Mouse (Mus musculus) liver, adult 2 months (tissue): ENCODE results near the gene Sowahb. TPM values are rescaled to one million over a fixed set of nuclear protein-coding genes. Genes with fewer than 3 reads are reported as not detected.
"Not testable (repeated sequence)": the region's sequence is repeated elsewhere in the genome, so short reads cannot be mapped to it uniquely, and the experiment has no call there.

Source experiments
- DNase-seq: peaks from one replicate; pipeline ENCODE4 v3.0.0-alpha.2; 2011; ENCODE audit warnings: low read depth, low spot score; ENCODE audit errors: extremely low read depth
- H3K27ac ChIP-seq: fragments of 200-500 bp; replicated peaks from 2 replicates; pipeline ENCODE4 v1.5.1; 2012; ENCODE audit warnings: low read depth, mild to moderate bottlenecking, control low read depth, inconsistent platforms, low read length; ENCODE audit not compliant: insufficient read depth
- H3K27me3 ChIP-seq: fragments of 200-500 bp; 2 replicates; pipeline ENCODE4 v1.6.1; 2012; ENCODE audit warnings: mild to moderate bottlenecking, moderate library complexity, low read length, inconsistent platforms; ENCODE audit not compliant: control insufficient read depth, insufficient read depth
- H3K36me3 ChIP-seq: fragments of 200-500 bp; 2 replicates; pipeline ENCODE4 v1.6.1; 2012; ENCODE audit warnings: low read length, inconsistent platforms; ENCODE audit not compliant: control insufficient read depth, insufficient read depth
- H3K4me1 ChIP-seq: fragments of 200-500 bp; 2 replicates; pipeline ENCODE4 v1.6.1; 2011; ENCODE audit warnings: low read length; ENCODE audit not compliant: control insufficient read depth, insufficient read depth
- H3K4me3 ChIP-seq: fragments of 200-500 bp; 2 replicates; pipeline ENCODE4 v1.5.1; 2011; ENCODE audit warnings: low read depth, mild to moderate bottlenecking, control low read depth, low read length, moderate library complexity; ENCODE audit not compliant: insufficient read depth
- H3K79me2 ChIP-seq: fragments of 200-500 bp; 2 replicates; pipeline ENCODE4 v1.6.1; 2012; ENCODE audit warnings: inconsistent platforms, mild to moderate bottlenecking, low read length, moderate library complexity; ENCODE audit not compliant: control insufficient read depth, insufficient read depth
- H3K9ac ChIP-seq: fragments of 200-500 bp; 2 replicates; pipeline ENCODE4 v1.6.1; 2012; ENCODE audit warnings: low read depth, mild to moderate bottlenecking, control low read depth, inconsistent platforms, low read length
- CTCF ChIP-seq: fragments of 200-500 bp; IDR thresholded peaks from 2 replicates; pipeline ENCODE4 v1.5.1; 2011; ENCODE audit warnings: low read depth, low read length, control low read depth
- POLR2A ChIP-seq: fragments of 200-500 bp; IDR thresholded peaks from 2 replicates; pipeline ENCODE4 v1.6.1; 2011; ENCODE audit warnings: low read length, control low read depth; ENCODE audit not compliant: insufficient read depth; ENCODE audit errors: extremely low read depth
- WGBS: fragments of 180-500 bp; shearing (Covaris S2); methylation state at CpG from one replicate; pipeline ENCODE4 v1.1.7; 2018; 5-methylcytosine and 5-hydroxymethylcytosine counted together
- polyA plus RNA-seq: library from polyadenylated mRNA; depleted of rRNA; stranded (reverse); fragments of >200 nt; gene quantifications from 2 replicates; pipeline ENCODE4 v1.2.3, GENCODE M21; 2012
- total RNA-seq: library from RNA; depleted of rRNA; stranded (reverse); fragments of >200 nt; gene quantifications from 2 replicates; pipeline ENCODE4 v1.2.3, GENCODE M21; 2014

Sowahb gene
- total and polyA plus RNA-seq, 2 experiments, result 1.2 to 3.4 TPM

GRCm38 (mm10) chr5:93020024-93020666, 24.7 kb downstream of the Sowahb start:
- H3K9ac ChIP-seq, result no peak overlapping the region
- no peaks in the 10 kb centered on the region for H3K36me3 ChIP-seq
- H3K4me3 ChIP-seq, result no peak overlapping the region
- H3K27ac ChIP-seq, result no peak overlapping the region
- no peaks in the 10 kb centered on the region for H3K79me2 ChIP-seq
- H3K4me1 ChIP-seq, result peaks cover 8% of the 10 kb centered on the region
- WGBS, result 51% methylated on average over 6 of the region's 6 CpGs
- TF ChIP-seq POLR2A (no peak), CTCF (no peak)
- H3K27me3 ChIP-seq, result no peaks in the 10 kb centered on the region
- no peak for DNase-seq

GRCm38 (mm10) chr5:93019207-93019606, 25.6 kb downstream of the Sowahb start:
- H3K27me3 ChIP-seq, DNase-seq, H3K27ac ChIP-seq, H3K4me3 ChIP-seq, H3K9ac ChIP-seq, H3K4me1 ChIP-seq, H3K36me3 ChIP-seq, H3K79me2 ChIP-seq: not testable (repeated sequence)
- WGBS, result 93% methylated on average over 10 of the region's 10 CpGs

- no peaks in the 10 kb centered on the region for H3K36me3 ChIP-seq
- WGBS, result 56% methylated on average over 3 of the region's 3 CpGs
- no peak for DNase-seq
- no peak overlapping the region for H3K4me3 ChIP-seq
- no peaks in the 10 kb centered on the region for H3K27me3 ChIP-seq
- H3K9ac ChIP-seq, result no peak overlapping the region
- H3K4me1 ChIP-seq, result no peaks in the 10 kb centered on the region; the same call in 1 of the 2 replicates
- no peak overlapping the region for H3K27ac ChIP-seq
- TF ChIP-seq POLR2A (no peak), CTCF (no peak)
- H3K79me2 ChIP-seq, result no peaks in the 10 kb centered on the region
Observed at GRCm38 (mm10) chr5:93017678-93018077, 27.1 kb downstream of the Sowahb start.

- Histone ChIP-seq H3K79me2 (no peaks in the 10 kb centered on the region; the same call in 1 of the 2 replicates), H3K4me3 (no peak overlapping the region), H3K36me3 (no peaks in the 10 kb centered on the region), H3K9ac (no peak overlapping the region), H3K27me3 (no peaks in the 10 kb centered on the region), H3K4me1 (peaks cover 11% of the 10 kb centered on the region), H3K27ac (peak overlapping the region; percentile 12; the same call in 1 of the 2 replicates)
- 27% methylated on average over 9 of the region's 9 CpGs for WGBS
- peak; percentile 74 for DNase-seq
- no peak for TF ChIP-seq CTCF
- no peak for TF ChIP-seq POLR2A
Observed at GRCm38 (mm10) chr5:93008256-93008655, 36.6 kb downstream of the Sowahb start.

- Histone ChIP-seq H3K27me3 (no peaks in the 10 kb centered on the region), H3K9ac (peak overlapping the region; percentile 35), H3K4me1 (peaks cover 11% of the 10 kb centered on the region), H3K27ac (peak overlapping the region; percentile 80), H3K36me3 (no peaks in the 10 kb centered on the region), H3K79me2 (no peaks in the 10 kb centered on the region; the same call in 1 of the 2 replicates), H3K4me3 (peak overlapping the region; percentile 65)
- peak; percentile 76 for DNase-seq
- TF ChIP-seq CTCF, result no peak
- TF ChIP-seq POLR2A, result no peak
- WGBS, result 11% methylated on average over 14 of the region's 14 CpGs
Observed at GRCm38 (mm10) chr5:93005815-93006341, 38.9 kb downstream of the Sowahb start.

GRCm38 (mm10) chr5:93005229-93005814, 39.5 kb downstream of the Sowahb start:
- Histone ChIP-seq H3K79me2 (no peaks in the 10 kb centered on the region; the same call in 1 of the 2 replicates), H3K27ac (peak overlapping the region; percentile 80), H3K27me3 (no peaks in the 10 kb centered on the region), H3K4me3 (peak overlapping the region; percentile 65), H3K9ac (peak overlapping the region; percentile 42), H3K36me3 (no peaks in the 10 kb centered on the region), H3K4me1 (peaks cover 11% of the 10 kb centered on the region)
- peak; percentile 86 for DNase-seq
- WGBS, result 4% methylated on average over 20 of the region's 20 CpGs
- TF ChIP-seq CTCF (no peak), POLR2A (no peak)
